Mouse (Mus musculus): ENCODE data around the gene Rtl5. TPM values are rescaled to one million over a fixed set of nuclear protein-coding genes. Genes with fewer than 3 reads are reported as not detected.
"Not testable (repeated sequence)": the region's sequence is repeated elsewhere in the genome, so short reads cannot be mapped to it uniquely, and the experiment has no call there.

Gene Rtl5
- total RNA-seq (2021): under 1 TPM; 0.66 to 0.81 TPM
- long read RNA-seq, experiment 1: 0 reads
- long read RNA-seq, experiment 2, full-length matches to known transcripts: 2 of 2 reads
- long read RNA-seq, experiment 2, partial matches to known transcripts: 0 of 2 reads
- long read RNA-seq, experiment 2, other reads (novel, unspliced or antisense): 0 of 2 reads

DNA sequence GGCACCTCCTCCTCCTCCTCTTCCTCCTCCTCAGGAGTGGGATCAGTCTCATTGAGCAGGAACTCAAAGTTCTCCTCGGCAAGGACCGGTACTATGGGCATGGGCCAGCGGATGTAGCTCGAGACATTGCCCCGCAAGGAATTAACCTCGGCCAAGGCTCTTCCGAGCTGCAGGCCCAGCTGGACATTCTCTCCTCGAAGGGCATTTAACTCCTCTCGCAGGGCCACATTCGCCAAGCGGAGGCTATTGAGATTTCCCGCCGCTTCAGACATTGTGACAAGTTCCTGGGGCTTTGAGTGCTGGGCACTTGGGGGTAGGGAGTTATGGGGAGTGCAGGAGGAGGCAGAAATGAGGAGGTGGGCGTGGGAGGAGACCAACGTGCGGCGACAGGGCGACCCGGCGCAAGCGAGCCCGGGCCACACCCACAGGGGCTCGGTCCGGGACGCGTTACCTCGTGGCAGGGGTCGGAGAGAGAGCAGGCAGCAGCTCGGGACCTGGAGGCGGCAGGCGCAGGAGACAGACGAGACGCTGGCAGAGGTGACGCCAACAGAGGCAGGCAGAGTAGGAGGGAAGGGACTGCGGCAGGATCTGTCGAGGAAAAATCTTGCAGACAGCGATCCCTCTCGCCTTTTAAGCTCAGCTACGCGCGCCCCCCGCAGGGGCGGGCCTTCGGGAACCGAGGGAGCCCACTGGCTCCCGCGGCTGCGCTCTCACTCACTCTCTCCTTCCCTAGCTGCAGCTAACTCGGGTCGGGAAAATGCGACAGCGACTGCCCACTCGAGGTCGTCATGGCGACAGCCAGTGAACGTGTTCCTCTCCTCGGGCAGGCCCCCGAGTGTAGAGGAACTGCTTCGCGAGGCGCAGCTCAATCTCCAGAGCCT is at the start of gene Rtl5:
Gene Rtl5 (minus strand): TSS at position 714 of the 881 bp plus-strand sequence.
- peak; percentile 28 to 58 for DNase-seq
- intact Hi-C loops (cut with DNase I): no loop called here

DNA sequence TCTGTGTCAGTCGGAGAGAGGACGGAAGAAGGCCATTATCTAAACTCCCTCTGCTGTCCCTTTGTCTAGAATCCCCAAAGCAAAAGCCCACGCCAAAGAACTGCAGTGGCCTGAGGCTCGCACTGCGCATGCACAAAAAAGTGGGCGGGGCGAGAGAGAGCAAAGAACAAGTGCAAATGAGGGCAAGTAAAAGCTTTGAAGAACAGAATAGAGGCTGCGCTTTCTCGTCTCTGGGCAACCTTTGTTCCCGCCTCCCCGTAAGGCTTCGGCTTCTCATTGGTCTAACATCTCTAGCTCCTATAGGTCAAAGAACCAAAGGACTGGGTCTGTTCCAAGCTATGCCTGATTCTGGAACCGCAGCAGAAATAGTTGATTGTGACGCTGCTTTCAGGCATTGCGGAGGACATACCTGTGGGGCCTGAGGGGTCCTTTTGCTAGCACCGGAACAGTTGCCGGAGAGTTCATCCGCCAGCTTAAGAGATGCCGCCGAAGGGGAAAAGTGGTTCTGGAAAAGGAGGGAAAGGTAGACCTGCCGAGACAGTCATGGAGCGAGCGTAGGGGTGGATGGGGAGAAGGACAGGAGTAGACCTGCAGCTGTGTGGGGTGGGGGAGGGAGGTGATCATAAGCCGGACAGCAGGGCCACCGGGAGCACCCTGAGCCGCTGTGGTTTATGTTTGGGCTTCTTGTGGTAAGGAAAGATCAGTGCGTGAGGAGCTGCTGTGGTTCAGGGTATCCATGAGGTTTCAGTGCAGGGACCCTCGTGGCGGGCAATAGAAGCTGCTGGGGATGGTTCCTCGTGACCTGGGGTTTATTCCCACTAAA is 48.1 kb upstream of the Rtl5 start, which contains the start of gene Pin4:
Gene Pin4 (plus strand): TSS at position 406 of the 823 bp plus-strand sequence.
- intact Hi-C loops (cut with DNase I): no loop called here
- DNase-seq: peak; percentile 77 to 89

GRCm38 (mm10) chrX:102115676-102116075 is 44.6 kb upstream of the Rtl5 start:
- intact Hi-C loops (cut with DNase I): no loop called here
- no peak for DNase-seq

GRCm38 (mm10) chrX:102109349-102109748 is 38.2 kb upstream of the Rtl5 start:
- DNase-seq; intact Hi-C loops (cut with DNase I): not testable (repeated sequence)

DNA sequence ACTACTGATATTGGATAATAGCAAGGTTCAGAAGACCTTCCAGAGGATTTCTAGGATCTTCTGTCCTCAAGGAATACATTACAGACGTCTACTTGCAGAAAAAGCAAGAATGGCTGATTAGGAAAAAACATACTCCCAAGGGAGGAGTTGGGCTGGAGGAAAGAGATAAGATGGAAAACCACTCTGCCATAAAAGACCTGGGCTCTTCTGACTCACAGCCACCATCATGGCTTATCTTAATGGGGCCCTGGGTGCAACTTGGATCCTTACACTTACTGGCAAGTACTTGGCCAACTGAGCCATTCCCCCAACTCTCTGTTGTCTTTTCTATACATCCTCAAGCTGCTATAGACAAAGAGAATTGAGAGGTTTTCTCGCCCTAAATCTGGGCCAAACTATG is 32.7 kb upstream of the Rtl5 start:
- DNase-seq; intact Hi-C loops (cut with DNase I): not testable (repeated sequence)

GRCm38 (mm10) chrX:102101886-102102285 is 30.8 kb upstream of the Rtl5 start:
- DNase-seq: no peak
- intact Hi-C loops (cut with DNase I): no loop called here

- DNase-seq: no peak
- intact Hi-C loops (cut with DNase I): no loop called here
These were observed 23.3 kb upstream of the Rtl5 start for GRCm38 (mm10) chrX:102094381-102094904.

GRCm38 (mm10) chrX:102090605-102091004 is 19.5 kb upstream of the Rtl5 start:
- intact Hi-C loops (cut with DNase I): no loop called here
- DNase-seq: no peak

DNA sequence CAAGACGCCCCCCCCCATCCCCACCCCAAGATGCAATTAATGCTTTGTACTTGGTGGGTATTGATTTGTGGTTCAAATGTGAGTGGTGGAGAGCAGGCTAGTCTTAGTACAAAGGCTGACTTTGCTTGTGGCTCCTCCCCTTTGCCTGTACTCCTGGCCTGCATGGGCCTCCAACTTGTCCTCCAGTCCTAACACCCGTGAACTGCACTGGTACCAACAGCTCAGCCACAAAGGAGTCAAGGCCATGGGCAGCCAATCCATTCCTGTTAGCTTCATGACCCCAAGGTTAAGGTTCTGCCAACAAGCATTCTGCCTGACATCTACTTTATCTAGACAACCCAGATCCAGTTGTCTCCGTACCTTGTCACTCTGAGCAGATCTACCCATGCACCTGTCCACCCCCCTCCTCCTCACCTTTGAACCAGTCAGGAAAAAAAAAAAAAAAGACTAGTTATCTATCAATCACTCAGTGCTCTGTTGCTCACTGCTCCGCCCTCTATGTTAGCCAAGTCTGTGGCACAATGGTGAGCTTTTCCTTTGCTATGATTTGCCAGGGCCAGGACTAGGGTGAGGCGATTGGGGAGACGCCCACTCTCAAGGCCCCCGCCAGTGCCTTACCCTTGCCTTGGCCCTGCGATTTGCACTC is 14.8 kb upstream of the Rtl5 start:
- intact Hi-C loops (cut with DNase I): no loop called here
- no peak for DNase-seq

DNA sequence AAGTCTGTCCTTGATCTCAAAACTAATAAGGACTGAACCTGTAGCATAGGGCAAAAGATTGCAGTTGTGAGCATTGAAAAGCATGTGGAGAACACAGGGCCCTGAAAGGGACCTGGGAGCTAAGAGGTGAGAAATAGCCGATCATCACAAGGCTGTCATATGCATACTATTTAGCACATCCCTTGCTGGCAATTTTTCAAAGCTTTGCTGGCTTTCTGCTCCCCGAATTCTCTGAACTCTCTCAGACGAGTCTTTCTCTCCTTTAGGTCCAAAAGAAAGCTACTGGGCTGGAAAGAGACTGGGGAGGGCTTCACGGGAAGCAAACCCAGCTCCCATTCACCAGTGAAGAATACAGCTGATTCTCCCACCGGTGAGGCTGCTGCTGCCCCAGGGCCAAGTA is 11.2 kb upstream of the Rtl5 start:
- intact Hi-C loops (cut with DNase I): no loop called here
- DNase-seq: no peak

DNA sequence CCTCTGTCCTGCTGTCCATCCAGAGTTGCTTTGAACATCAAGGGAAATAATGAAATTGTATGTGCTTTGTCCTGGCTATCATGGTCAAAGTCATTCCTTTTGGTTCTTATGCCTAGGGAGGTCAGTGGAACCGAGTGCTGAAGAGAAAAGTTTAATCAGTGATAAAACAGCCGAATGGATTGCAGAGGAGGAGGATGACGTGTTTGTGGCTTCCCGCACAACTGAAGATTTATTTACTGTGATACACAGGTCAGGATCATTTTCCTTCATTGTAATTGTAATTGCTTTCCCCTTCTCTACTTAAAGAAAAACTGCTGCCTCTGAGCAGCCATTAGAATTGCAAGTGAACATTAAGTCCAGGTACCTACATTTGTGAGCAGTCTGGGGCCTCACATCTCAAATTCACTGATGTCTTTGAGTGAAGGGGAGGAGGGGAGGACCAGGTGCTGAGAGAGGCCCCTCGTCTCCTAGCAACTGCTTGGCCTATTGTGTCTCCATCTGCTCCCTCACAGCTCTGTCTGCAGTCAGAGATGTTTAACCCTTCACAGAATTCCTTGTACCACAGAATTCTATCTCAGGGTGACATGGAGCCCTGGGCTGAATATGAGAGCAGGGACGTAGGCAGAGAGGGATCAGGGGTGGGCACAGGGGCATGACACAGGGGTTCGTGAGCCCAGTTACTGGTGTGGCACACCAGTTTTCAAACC is 10.6 kb upstream of the Rtl5 start:
- no peak for DNase-seq
- intact Hi-C loops (cut with DNase I): no loop called here

DNA sequence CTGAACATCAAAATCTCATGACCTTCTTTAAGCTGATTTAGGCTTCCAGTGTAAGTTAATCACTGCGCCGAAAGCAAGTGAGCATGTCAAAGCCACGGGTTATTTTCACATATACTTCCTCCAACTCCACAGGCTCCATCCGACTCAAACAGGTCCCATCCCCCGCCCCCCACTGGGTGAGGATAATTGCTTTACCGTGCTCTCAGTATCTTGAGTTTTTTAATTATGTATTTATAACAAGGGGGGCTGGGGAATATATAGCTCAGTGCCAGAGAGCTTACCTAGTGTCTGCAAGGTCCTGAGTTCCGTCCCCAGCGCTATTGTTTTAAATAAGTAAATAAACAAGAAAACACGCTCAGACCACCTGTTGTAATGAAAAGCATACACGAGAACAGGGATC is 10.0 kb upstream of the Rtl5 start:
- DNase-seq: no peak
- intact Hi-C loops (cut with DNase I): no loop called here

GRCm38 (mm10) chrX:102076886-102077765 is 6.0 kb upstream of the Rtl5 start:
- intact Hi-C loops (cut with DNase I): no loop called here
- DNase-seq: no peak

GRCm38 (mm10) chrX:102075158-102075557 is 4.1 kb upstream of the Rtl5 start:
- no peak for DNase-seq
- intact Hi-C loops (cut with DNase I): no loop called here

DNA sequence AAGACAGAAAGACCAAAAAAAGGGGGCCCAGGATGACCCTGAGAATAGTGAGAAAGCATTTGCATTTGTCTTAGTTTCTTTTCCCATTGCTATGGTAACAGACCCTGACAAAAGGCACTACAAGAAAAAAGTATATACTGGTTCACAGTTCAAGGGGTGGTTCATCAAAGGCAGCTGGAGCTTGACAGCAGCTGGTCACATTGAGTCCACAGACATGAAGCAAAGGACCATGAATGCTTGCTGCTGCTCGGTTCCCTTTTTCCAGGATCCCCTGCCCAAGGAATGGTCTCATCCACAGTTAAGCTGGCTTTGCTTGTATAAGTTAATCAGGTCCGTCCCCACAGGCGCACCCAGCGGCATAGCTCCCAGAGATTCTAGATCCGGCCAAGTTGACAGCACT is 3.3 kb upstream of the Rtl5 start:
- intact Hi-C loops (cut with DNase I): no loop called here
- no peak for DNase-seq

- intact Hi-C loops (cut with DNase I): no loop called here
These were observed 2.7 kb upstream of the Rtl5 start for GRCm38 (mm10) chrX:102073605-102074325.

DNA sequence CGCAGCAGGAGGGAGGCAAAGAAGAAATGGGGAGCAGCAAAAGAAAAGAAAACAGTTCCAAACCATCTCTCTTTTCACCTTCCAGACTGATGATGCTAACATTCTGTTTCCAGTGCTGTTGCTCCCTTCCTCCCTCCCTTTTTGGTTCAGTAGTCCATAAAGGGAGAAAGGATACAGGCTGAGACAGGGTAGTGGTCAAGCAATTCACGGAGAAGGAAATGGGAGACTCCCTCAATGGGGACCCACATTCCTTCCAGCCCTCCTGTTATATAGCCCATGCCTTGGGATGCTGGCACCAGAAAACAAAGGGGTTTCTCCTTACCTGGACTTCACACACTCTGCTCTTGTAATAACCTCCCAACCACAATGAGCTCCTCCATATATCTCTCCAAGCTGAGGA is 413 bp upstream of the Rtl5 start:
- intact Hi-C loops (cut with DNase I): no loop called here
- no peak for DNase-seq

More at GRCm38 (mm10) chrX:102073605-102074325, 2.7 kb upstream of the Rtl5 start:
- no peak for DNase-seq

All from gastrocnemius, postnatal 36 days (tissue).